Mouse (Mus musculus): ENCODE results near the gene Rhox3h. TPM values are rescaled to one million over a fixed set of nuclear protein-coding genes. Genes with fewer than 3 reads are reported as not detected.

The Rhox3h gene
- polyA plus RNA-seq, 1 experiment from 2014 or later, result not detected

Other genes with a start within 250 kb of the Rhox3h start
- gene Rhox4b, start 236.3 kb downstream of the Rhox3h start, polyA plus RNA-seq (2014; fragmentation: Nextera tagmentation; extraction: Ambion mirVana), result not detected in 2 replicates
- not detected in 2 replicates for gene Rhox2c, start 215.1 kb downstream of the Rhox3h start, polyA plus RNA-seq (2014; fragmentation: Nextera tagmentation; extraction: Ambion mirVana)
- gene Rhox3c, start 210.2 kb downstream of the Rhox3h start, polyA plus RNA-seq (2014; fragmentation: Nextera tagmentation; extraction: Ambion mirVana), result not detected in 2 replicates
- gene Rhox4c, start 188.4 kb downstream of the Rhox3h start, polyA plus RNA-seq (2014; fragmentation: Nextera tagmentation; extraction: Ambion mirVana), result not detected in 2 replicates
- not detected in 2 replicates for gene Rhox2d, start 175.3 kb downstream of the Rhox3h start, polyA plus RNA-seq (2014; fragmentation: Nextera tagmentation; extraction: Ambion mirVana)
- not detected in 2 replicates for gene Rhox4d, start 154.4 kb downstream of the Rhox3h start, polyA plus RNA-seq (2014; fragmentation: Nextera tagmentation; extraction: Ambion mirVana)
- not detected in 2 replicates for gene Rhox2e, start 138.3 kb downstream of the Rhox3h start, polyA plus RNA-seq (2014; fragmentation: Nextera tagmentation; extraction: Ambion mirVana)
- gene Rhox3e, start 126.7 kb downstream of the Rhox3h start, polyA plus RNA-seq (2014; fragmentation: Nextera tagmentation; extraction: Ambion mirVana), result not detected in 2 replicates
- gene Rhox4e, start 111.4 kb downstream of the Rhox3h start, polyA plus RNA-seq (2014; fragmentation: Nextera tagmentation; extraction: Ambion mirVana), result not detected in 2 replicates
- not detected in 2 replicates for gene Rhox2f, start 97.4 kb downstream of the Rhox3h start, polyA plus RNA-seq (2014; fragmentation: Nextera tagmentation; extraction: Ambion mirVana)
- gene Rhox3f, start 87.8 kb downstream of the Rhox3h start, polyA plus RNA-seq (2014; fragmentation: Nextera tagmentation; extraction: Ambion mirVana), result not detected in 2 replicates
- gene Rhox4f, start 61.1 kb downstream of the Rhox3h start, polyA plus RNA-seq (2014; fragmentation: Nextera tagmentation; extraction: Ambion mirVana), result not detected in 2 replicates
- gene Rhox3g, start 40.2 kb downstream of the Rhox3h start, polyA plus RNA-seq (2014; fragmentation: Nextera tagmentation; extraction: Ambion mirVana), result not detected in 2 replicates
- not detected in 2 replicates for gene Rhox2g, start 25.3 kb downstream of the Rhox3h start, polyA plus RNA-seq (2014; fragmentation: Nextera tagmentation; extraction: Ambion mirVana)
- not detected in 2 replicates for gene Rhox4g, start 17.4 kb downstream of the Rhox3h start, polyA plus RNA-seq (2014; fragmentation: Nextera tagmentation; extraction: Ambion mirVana)
- not detected in 2 replicates for gene Rhox2h, start 4.5 kb upstream of the Rhox3h start, polyA plus RNA-seq (2014; fragmentation: Nextera tagmentation; extraction: Ambion mirVana)
- gene Rhox5, start 136.1 kb upstream of the Rhox3h start, polyA plus RNA-seq (2014; fragmentation: Nextera tagmentation; extraction: Ambion mirVana), result 1.8 and 1.9 TPM in 2 replicates
- not detected in 2 replicates for gene Rhox6, start 158.1 kb upstream of the Rhox3h start, polyA plus RNA-seq (2014; fragmentation: Nextera tagmentation; extraction: Ambion mirVana)
- not detected in 2 replicates for gene Rhox7a, start 162.9 kb upstream of the Rhox3h start, polyA plus RNA-seq (2014; fragmentation: Nextera tagmentation; extraction: Ambion mirVana)
- not detected in 2 replicates for gene Rhox8, start 210.2 kb upstream of the Rhox3h start, polyA plus RNA-seq (2014; fragmentation: Nextera tagmentation; extraction: Ambion mirVana)
- not detected in 2 replicates for gene Rhox7b, start 228.5 kb upstream of the Rhox3h start, polyA plus RNA-seq (2014; fragmentation: Nextera tagmentation; extraction: Ambion mirVana)
- gene Rhox9, start 233.0 kb upstream of the Rhox3h start, polyA plus RNA-seq (2014; fragmentation: Nextera tagmentation; extraction: Ambion mirVana), result not detected in 2 replicates

Measured in kidney, embryonic 14.5 days (tissue).